Mouse (Mus musculus) lung, adult 2 months (tissue): ENCODE data around the gene Opcml.

Experiments
- CTCF ChIP-seq: fragments of 200-500 bp; IDR thresholded peaks from 2 replicates; pipeline ENCODE4 v1.5.1; 2011; ENCODE audit warnings: mild to moderate bottlenecking, low read length, control low read depth; ENCODE audit not compliant: insufficient read depth
- POLR2A ChIP-seq: fragments of 200-500 bp; IDR thresholded peaks from 2 replicates; pipeline ENCODE4 v1.6.1; 2011; ENCODE audit warnings: low read depth, mild to moderate bottlenecking, control low read depth, low read length, borderline replicate concordance; ENCODE audit errors: extremely low read depth

GRCm38 (mm10) chr9:28080694-28081093 lies 290.1 kb downstream of the Opcml start:
- TF ChIP-seq CTCF (no peak), POLR2A (no peak)
